Mouse (Mus musculus) liver, postnatal 0 days (tissue): Measurements from ENCODE around the gene Flna. TPM values are rescaled to one million over a fixed set of nuclear protein-coding genes. Genes with fewer than 3 reads are reported as not detected.

ENCODE experiments used
- ATAC-seq: fragments of 200-750 bp; cut with Nextera tagmentation; 2 replicates; pipeline ENCODE4 v1.8.0; 2017; ENCODE audit warnings: mild to moderate bottlenecking, moderate library complexity
- DNase-seq: peaks from one replicate; pipeline ENCODE4 v3.0.0-alpha.2; 2016
- H3K27ac ChIP-seq: fragments of 300-500 bp; sonication (generic); 2 replicates; pipeline ENCODE4 v1.5.1; 2014; ENCODE audit warnings: antibody characterized with exemption, moderate library complexity, mild to moderate bottlenecking, low read depth
- H3K27me3 ChIP-seq: fragments of 300-500 bp; sonication (generic); 2 replicates; pipeline ENCODE4 v1.6.1; 2014; ENCODE audit warnings: low read length, control low read depth, mixed read lengths; ENCODE audit not compliant: insufficient read depth
- H3K36me3 ChIP-seq: fragments of 300-500 bp; sonication (generic); replicated peaks from 2 replicates; pipeline ENCODE4 v1.6.1; 2014; ENCODE audit warnings: mild to moderate bottlenecking, control low read depth, low read length, moderate library complexity, mixed read lengths; ENCODE audit not compliant: insufficient read depth
- H3K4me1 ChIP-seq: fragments of 300-500 bp; sonication (generic); 2 replicates; pipeline ENCODE4 v1.6.1; 2014; ENCODE audit warnings: antibody characterized with exemption, mild to moderate bottlenecking, control low read depth; ENCODE audit not compliant: insufficient read depth
- H3K4me2 ChIP-seq: fragments of 300-500 bp; sonication (generic); 2 replicates; pipeline ENCODE4 v1.6.1; 2014; ENCODE audit warnings: low read depth, mild to moderate bottlenecking, low read length, moderate library complexity, mixed read lengths
- H3K4me3 ChIP-seq: fragments of 300-500 bp; sonication (generic); 2 replicates; pipeline ENCODE4 v1.5.1; 2014; ENCODE audit warnings: low read depth, low read length
- H3K9ac ChIP-seq: fragments of 300-500 bp; sonication (generic); replicated peaks from 2 replicates; pipeline ENCODE4 v1.6.1; 2014; ENCODE audit warnings: mild to moderate bottlenecking, moderate library complexity
- H3K9me3 ChIP-seq: fragments of 300-500 bp; sonication (generic); 2 replicates; pipeline ENCODE4 v1.6.1; 2016; ENCODE audit warnings: mild to moderate bottlenecking, control low read depth, low read length, mixed read lengths
- CTCF ChIP-seq: sonication (generic); IDR thresholded peaks from 2 replicates; pipeline ENCODE4 v1.5.1; 2016; ENCODE audit warnings: antibody characterized with exemption, low read depth
- EP300 ChIP-seq: IDR thresholded peaks from 2 replicates; pipeline ENCODE4 v1.6.1; 2016; ENCODE audit warnings: antibody characterized with exemption, low read depth, mild to moderate bottlenecking
- WGBS: fragments of 180-500 bp; shearing (Covaris S2); extraction: QIAGEN DNeasy Blood & Tissue Kit; methylation state at CpG from one replicate; pipeline ENCODE4 v1.1.7; 2014; ENCODE audit not compliant: insufficient replicate concordance; 5-methylcytosine and 5-hydroxymethylcytosine counted together
- polyA plus RNA-seq: library from polyadenylated mRNA; unstranded; fragments of >200 nt; fragmentation: Nextera tagmentation; extraction: Ambion mirVana; gene quantifications from 2 replicates; pipeline ENCODE4 v1.2.1, GENCODE M21; 2015

Gene Flna
- polyA plus RNA-seq: 30.2 and 34.1 TPM in 2 replicates

- WGBS: 20% methylated on average over 22 of the region's 38 CpGs
- peak; percentile 67 for DNase-seq
- TF ChIP-seq EP300 (no peak), CTCF (peak; percentile 52)
- peak within 1 kb of the TSS; percentile 69 for H3K4me2 ChIP-seq
- H3K27me3 ChIP-seq: no peaks in the 10 kb centered on the region
- H3K4me1 ChIP-seq: peaks cover 6% of the 10 kb centered on the region; the same call in 1 of the 2 replicates
- H3K4me3 ChIP-seq: peak within 1 kb of the TSS; percentile 40
- no peak for ATAC-seq
- H3K9ac ChIP-seq: peak within 1 kb of the TSS; percentile 33; the same call in 1 of the 2 replicates
- no peaks in the 10 kb centered on the region for H3K36me3 ChIP-seq
- no peaks in the 10 kb centered on the region for H3K9me3 ChIP-seq
- H3K27ac ChIP-seq: peak within 1 kb of the TSS; percentile 26; the same call in 1 of the 2 replicates
Observed at GRCm38 (mm10) chrX:74249615-74250014, at the start of gene Flna. Gene Flna (minus strand): TSS chrX:74249820.

GRCm38 (mm10) chrX:74298348-74298747 lies 48.7 kb upstream of the Flna start:
- no peak for ATAC-seq
- H3K4me2 ChIP-seq: peak overlapping the region; percentile 42
- H3K27ac ChIP-seq: no peak overlapping the region
- no peaks in the 10 kb centered on the region for H3K9me3 ChIP-seq
- 55% methylated on average over 1 of the region's 1 CpGs for WGBS
- H3K4me3 ChIP-seq: no peak overlapping the region
- H3K36me3 ChIP-seq: peaks cover 17% of the 10 kb centered on the region
- H3K27me3 ChIP-seq: no peaks in the 10 kb centered on the region
- H3K9ac ChIP-seq: no peak overlapping the region
- DNase-seq: no peak
- H3K4me1 ChIP-seq: peaks cover 9% of the 10 kb centered on the region
- TF ChIP-seq CTCF: no peak
- TF ChIP-seq EP300: no peak

- Histone ChIP-seq H3K4me3 (peak within 1 kb of the TSS; percentile 74), H3K36me3 (peaks cover 12% of the 10 kb centered on the region; the same call in 1 of the 2 replicates), H3K27ac (peak within 1 kb of the TSS; percentile 78), H3K27me3 (no peaks in the 10 kb centered on the region), H3K4me1 (peaks cover 9% of the 10 kb centered on the region), H3K4me2 (peak within 1 kb of the TSS; percentile 77), H3K9ac (peak within 1 kb of the TSS; percentile 84), H3K9me3 (no peaks in the 10 kb centered on the region)
- peak; percentile 99 for ATAC-seq
- TF ChIP-seq EP300 (no peak), CTCF (no peak)
- peak; percentile 93 for DNase-seq
- WGBS: 20% methylated on average over 37 of the region's 37 CpGs
Observed at GRCm38 (mm10) chrX:74296538-74297448, 47.2 kb upstream of the Flna start, which contains the start of gene Atp6ap1. Gene Atp6ap1 (plus strand): TSS chrX:74297097.

- TF ChIP-seq EP300 (no peak), CTCF (no peak)
- no peak for ATAC-seq
- WGBS: 58% methylated on average over 4 of the region's 4 CpGs
- H3K9me3 ChIP-seq: no peaks in the 10 kb centered on the region
- H3K4me2 ChIP-seq: no peak overlapping the region
- H3K27me3 ChIP-seq: no peaks in the 10 kb centered on the region
- no peak for DNase-seq
- H3K36me3 ChIP-seq: 0 out of 2 replicates have a peak, but pooled peaks cover 5% of the 10 kb centered on the region
- no peak overlapping the region for H3K9ac ChIP-seq
- no peak overlapping the region for H3K4me3 ChIP-seq
- no peak overlapping the region for H3K27ac ChIP-seq
- H3K4me1 ChIP-seq: 0 out of 2 replicates have a peak, but pooled peaks cover 3% of the 10 kb centered on the region
Observed at GRCm38 (mm10) chrX:74293431-74293830, 43.8 kb upstream of the Flna start.

GRCm38 (mm10) chrX:74283092-74283437 lies 33.4 kb upstream of the Flna start:
- WGBS: 21% methylated on average over 5 of the region's 5 CpGs
- H3K4me3 ChIP-seq: peak overlapping the region; percentile 62
- H3K27ac ChIP-seq: peak overlapping the region; percentile 91
- H3K36me3 ChIP-seq: no peaks in the 10 kb centered on the region
- peak overlapping the region; percentile 66 for H3K9ac ChIP-seq
- no peaks in the 10 kb centered on the region for H3K9me3 ChIP-seq
- TF ChIP-seq EP300 (no peak), CTCF (no peak)
- ATAC-seq: peak; percentile 3; the same call in 1 of the 2 replicates
- DNase-seq: no peak
- H3K27me3 ChIP-seq: no peaks in the 10 kb centered on the region
- H3K4me1 ChIP-seq: peaks cover 8% of the 10 kb centered on the region; the same call in 1 of the 2 replicates
- H3K4me2 ChIP-seq: peak overlapping the region; percentile 76

GRCm38 (mm10) chrX:74282395-74283091 lies 32.9 kb upstream of the Flna start:
- Histone ChIP-seq H3K4me3 (peak overlapping the region; percentile 62), H3K36me3 (no peaks in the 10 kb centered on the region), H3K27me3 (no peaks in the 10 kb centered on the region), H3K9me3 (no peaks in the 10 kb centered on the region), H3K9ac (peak overlapping the region; percentile 66), H3K4me1 (peaks cover 8% of the 10 kb centered on the region; the same call in 1 of the 2 replicates), H3K27ac (peak overlapping the region; percentile 91), H3K4me2 (peak overlapping the region; percentile 76)
- DNase-seq (peak; percentile 87), ATAC-seq (peak; percentile 78)
- no peak for TF ChIP-seq CTCF
- TF ChIP-seq EP300: no peak
- WGBS: 17% methylated on average over 39 of the region's 39 CpGs
